Mouse (Mus musculus) ES-E14 (cell line): ENCODE data around the gene Slc6a19. TPM values are rescaled to one million over a fixed set of nuclear protein-coding genes. Genes with fewer than 3 reads are reported as not detected.
A peak's percentile ranks its signal among the peaks of the same experiment; 100 is the strongest.
"Not testable (repeated sequence)": the region's sequence is repeated elsewhere in the genome, so short reads cannot be mapped to it uniquely, and the experiment has no call there.

Source experiments
- DNase-seq: peaks from one replicate; pipeline ENCODE4 v3.0.0-alpha.2; 2013; ENCODE audit warnings: low read depth, low spot score
- H3K27ac ChIP-seq: 2 replicates; pipeline ENCODE4 v1.5.1; 2012; ENCODE audit warnings: low read depth, mild to moderate bottlenecking, low read length, moderate library complexity, mixed read lengths; ENCODE audit not compliant: poor library complexity, insufficient read depth, severe bottlenecking
- H3K36me3 ChIP-seq: 2 replicates; pipeline ENCODE4 v1.6.1; 2012; ENCODE audit warnings: mild to moderate bottlenecking, low read length, moderate library complexity, mixed read lengths; ENCODE audit not compliant: control insufficient read depth, poor library complexity, insufficient read depth, severe bottlenecking
- H3K4me1 ChIP-seq, 2 experiments: fragments of 150-350 bp in 1 of 2; sonication (generic) in 1 of 2; 2 replicates each; pipeline ENCODE4 v1.6.1; 2012; ENCODE audit warnings: low read length in 2 of 2, mild to moderate bottlenecking in 1 of 2, mixed read lengths in 1 of 2; ENCODE audit not compliant: control insufficient read depth in 2 of 2, insufficient read depth in 2 of 2, poor library complexity in 1 of 2
- H3K4me3 ChIP-seq, 2 experiments: fragments of 150-350 bp in 1 of 2; sonication (generic) in 1 of 2; 2 replicates each; pipeline ENCODE4 v1.5.1; 2012; ENCODE audit warnings: low read length in 2 of 2, low read depth in 1 of 2, mild to moderate bottlenecking in 1 of 2, mixed read lengths in 1 of 2; ENCODE audit not compliant: insufficient read depth in 1 of 2, poor library complexity in 1 of 2, severe bottlenecking in 1 of 2
- H3K9ac ChIP-seq: 2 replicates; pipeline ENCODE4 v1.6.1; 2012; ENCODE audit warnings: low read depth, mild to moderate bottlenecking, low read length, mixed read lengths; ENCODE audit not compliant: poor library complexity, insufficient read depth, severe bottlenecking
- H3K9me3 ChIP-seq: fragments of 150-350 bp; sonication (generic); 2 replicates; pipeline ENCODE4 v1.6.1; 2012; ENCODE audit warnings: low read depth, mild to moderate bottlenecking, low read length; ENCODE audit not compliant: control insufficient read depth, insufficient read depth
- CHD2 ChIP-seq: IDR thresholded peaks from 2 replicates; pipeline ENCODE4 v1.6.1; 2014; ENCODE audit warnings: mild to moderate bottlenecking, low read depth, low read length, inconsistent platforms
- HCFC1 ChIP-seq: IDR thresholded peaks from 2 replicates; pipeline ENCODE4 v1.6.1; 2012; ENCODE audit warnings: low read length, inconsistent platforms, borderline replicate concordance; ENCODE audit not compliant: insufficient read depth
- MAFK ChIP-seq: IDR thresholded peaks from 2 replicates; pipeline ENCODE4 v1.6.1; 2014; ENCODE audit warnings: mild to moderate bottlenecking, low read depth, low read length, inconsistent platforms; ENCODE audit not compliant: insufficient read depth
- ZC3H11A ChIP-seq: IDR thresholded peaks from 2 replicates; pipeline ENCODE4 v1.6.1; 2012; ENCODE audit warnings: low read depth, mild to moderate bottlenecking, inconsistent platforms, low read length, borderline replicate concordance
- ZNF384 ChIP-seq: IDR thresholded peaks from 2 replicates; pipeline ENCODE4 v1.6.1; 2012; ENCODE audit warnings: low read depth, low read length, inconsistent platforms
- in situ Hi-C, 2 experiments: fragments of 600-800 bp; cut with MboI; formaldehyde crosslinking; loops; one replicate each; pipeline ENCODE4 v1.15.1; 2025; ENCODE audit warnings: low sequenced_read_pairs in 2 of 2, inconsistent platforms in 1 of 2; ENCODE audit not compliant: unreplicated experiment in 2 of 2
- total RNA-seq: library from RNA; depleted of rRNA; stranded (reverse); fragments of 300-350 nt; gene quantifications from 2 replicates; pipeline ENCODE4 v1.2.3, GENCODE M21; 2012

The Slc6a19 gene
- total RNA-seq, 1 experiment: 0.09 TPM

GRCm38 (mm10) chr13:73743662-73744061 lies 39.0 kb upstream of the Slc6a19 start:
- no peak overlapping the region for H3K4me3 ChIP-seq
- H3K36me3 ChIP-seq: no peaks in the 10 kb centered on the region
- in situ Hi-C loops: no loop called here
- H3K9me3 ChIP-seq: no peaks in the 10 kb centered on the region
- H3K4me1 ChIP-seq: peaks cover 3 to 9% of the 10 kb centered on the region in 2 experiments; a peak in 2 of 4 replicates
- TF ChIP-seq MAFK (no peak), ZNF384 (no peak), CHD2 (no peak), ZC3H11A (no peak), HCFC1 (no peak)
- DNase-seq: no peak
- no peak overlapping the region for H3K27ac ChIP-seq
- no peak overlapping the region for H3K9ac ChIP-seq

DNA sequence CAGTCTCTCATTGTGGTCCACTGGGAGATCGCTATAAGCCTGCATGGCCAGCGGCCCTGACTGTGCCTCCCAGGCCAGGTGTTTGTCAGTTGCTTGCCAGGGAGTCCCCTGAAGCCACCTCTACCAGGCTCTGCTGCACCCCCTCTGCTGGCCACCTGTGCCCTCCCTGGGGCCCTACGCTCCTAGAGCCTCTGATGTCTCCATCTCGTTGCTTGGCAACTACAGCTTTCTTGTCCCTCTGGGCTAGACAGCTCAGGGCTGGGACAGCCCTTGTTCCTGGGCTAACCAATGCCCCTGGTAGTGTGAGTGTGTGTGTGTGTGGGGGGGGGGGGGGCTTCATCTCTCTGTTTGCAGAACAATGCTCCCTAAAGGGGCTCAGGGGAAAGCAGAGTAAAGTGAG lies 38.3 kb upstream of the Slc6a19 start:
- DNase-seq: no peak
- Histone ChIP-seq H3K9ac (no peak overlapping the region), H3K9me3 (no peaks in the 10 kb centered on the region), H3K36me3 (no peaks in the 10 kb centered on the region), H3K27ac (no peak overlapping the region), H3K4me3 (no peak overlapping the region), H3K4me1 (peaks cover 0 to 3% of the 10 kb centered on the region in 2 experiments; a peak in 1 of 4 replicates)
- in situ Hi-C loops: no loop called here
- TF ChIP-seq HCFC1: no peak
- TF ChIP-seq ZC3H11A: no peak
- no peak for TF ChIP-seq CHD2
- TF ChIP-seq MAFK: no peak

DNA sequence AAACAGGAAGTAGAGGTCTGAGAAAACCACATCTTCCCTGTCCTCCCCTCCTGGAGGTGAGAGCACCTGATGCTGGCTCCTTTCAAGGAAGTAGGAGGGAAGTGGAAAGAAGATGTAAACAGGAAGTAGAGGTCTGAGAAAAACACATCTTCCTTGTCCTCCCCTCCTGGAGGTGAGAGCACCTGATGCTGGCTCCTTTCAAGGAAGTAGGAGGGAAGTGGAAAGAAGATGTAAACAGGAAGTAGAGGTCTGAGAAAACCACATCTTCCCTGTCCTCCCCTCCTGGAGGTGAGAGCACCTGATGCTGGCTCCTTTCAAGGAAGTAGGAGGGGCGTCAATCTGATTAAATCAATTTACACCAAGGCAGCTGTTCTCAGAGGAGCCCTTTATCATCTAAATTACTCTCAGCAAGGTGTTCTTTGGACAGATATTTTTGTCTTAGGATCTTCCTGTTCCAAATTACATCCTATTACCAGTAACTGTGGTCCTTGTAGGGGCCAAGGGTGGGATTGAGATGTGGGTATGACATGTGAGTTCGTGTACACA lies 35.8 kb upstream of the Slc6a19 start:
- H3K36me3 ChIP-seq, DNase-seq, H3K4me3 ChIP-seq, H3K9me3 ChIP-seq, H3K4me1 ChIP-seq, H3K9ac ChIP-seq, H3K27ac ChIP-seq, in situ Hi-C loops: not testable (repeated sequence)

- in situ Hi-C loops: no loop called here
- H3K9me3 ChIP-seq: no peaks in the 10 kb centered on the region
- H3K4me1 ChIP-seq: peaks cover 4 to 15% of the 10 kb centered on the region in 2 experiments; a peak in 2 of 4 replicates
- no peak for DNase-seq
- no peak overlapping the region for H3K27ac ChIP-seq
- no peaks in the 10 kb centered on the region for H3K36me3 ChIP-seq
- H3K4me3 ChIP-seq: no peak overlapping the region
- no peak overlapping the region for H3K9ac ChIP-seq
- TF ChIP-seq ZNF384 (no peak), HCFC1 (no peak), ZC3H11A (no peak), MAFK (no peak), CHD2 (no peak)
Observed at GRCm38 (mm10) chr13:73736943-73737342, 32.3 kb upstream of the Slc6a19 start.

- H3K4me3 ChIP-seq: no peak overlapping the region
- H3K36me3 ChIP-seq: no peaks in the 10 kb centered on the region
- in situ Hi-C loops: no loop called here
- peaks cover 4 to 13% of the 10 kb centered on the region in 2 experiments; a peak in 2 of 4 replicates for H3K4me1 ChIP-seq
- no peak overlapping the region for H3K27ac ChIP-seq
- TF ChIP-seq CHD2 (no peak), HCFC1 (no peak), MAFK (peak; percentile 69), ZC3H11A (no peak), ZNF384 (no peak)
- DNase-seq: no peak
- no peak overlapping the region for H3K9ac ChIP-seq
- no peaks in the 10 kb centered on the region for H3K9me3 ChIP-seq
Observed at GRCm38 (mm10) chr13:73735928-73736327, 31.3 kb upstream of the Slc6a19 start.
